Mouse (Mus musculus) testis, adult 2 months (tissue): ENCODE results near the gene Hnf1a.

Source experiments
- CTCF ChIP-seq: fragments of 200-500 bp; IDR thresholded peaks from 2 replicates; pipeline ENCODE4 v1.5.1; 2012; ENCODE audit warnings: low read depth, mild to moderate bottlenecking, inconsistent platforms, low read length, moderate library complexity; ENCODE audit not compliant: control insufficient read depth, insufficient read depth, insufficient replicate concordance
- POLR2A ChIP-seq: fragments of 200-500 bp; IDR thresholded peaks from 2 replicates; pipeline ENCODE4 v1.6.1; 2012; ENCODE audit warnings: low read depth, mild to moderate bottlenecking, inconsistent platforms, low read length, moderate library complexity; ENCODE audit not compliant: control insufficient read depth

DNA sequence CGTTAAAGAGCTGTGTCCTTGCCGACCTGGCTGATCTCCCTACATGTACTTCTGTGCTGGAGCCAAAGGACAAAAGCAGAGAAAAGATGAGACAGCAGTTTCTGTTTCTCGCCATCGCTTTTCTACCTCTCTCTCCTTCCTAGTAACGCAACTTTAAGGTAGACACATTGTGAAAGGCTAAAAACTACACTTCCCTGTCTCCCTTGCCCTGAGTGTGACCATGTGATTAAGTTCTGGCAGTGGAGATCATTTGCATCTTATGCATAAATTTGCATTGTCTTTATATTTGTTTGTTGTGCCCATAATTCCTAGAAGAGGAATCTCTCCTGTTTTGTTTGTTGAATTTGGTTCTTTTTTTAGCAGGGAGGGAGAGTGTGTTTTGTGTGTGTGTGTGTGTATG lies 55.0 kb downstream of the Hnf1a start:
- TF ChIP-seq CTCF = no peak
- no peak for TF ChIP-seq POLR2A
